Mouse (Mus musculus): Measurements from ENCODE around the gene B3gnt9.
A peak's percentile ranks its signal among the peaks of the same experiment; 100 is the strongest.

B3gnt9 gene

DNA sequence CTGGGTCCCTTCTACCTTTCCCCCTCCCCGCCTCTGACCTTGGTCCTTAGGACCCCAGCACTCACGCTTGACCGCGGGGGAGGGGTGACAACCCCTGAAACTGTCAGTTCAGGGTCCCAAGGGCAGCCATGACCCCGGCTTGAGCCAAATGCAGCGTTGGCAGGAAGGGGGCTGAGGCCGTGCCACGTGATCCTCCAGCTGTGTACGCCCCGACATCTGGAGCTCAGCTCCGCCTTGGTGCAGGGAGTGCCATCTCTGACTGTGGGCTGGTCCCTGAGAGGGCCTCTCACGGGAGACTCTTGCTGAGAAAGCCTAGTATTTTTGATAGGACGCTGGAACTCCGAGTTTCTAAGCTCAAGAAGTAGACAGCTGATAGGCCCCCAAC lies at the start of gene B3gnt9:
B3gnt9 (minus strand) TSS at position 188 of the 385 bp plus-strand sequence.
- peak in 1 of 2 experiments; percentile 21 for DNase-seq

DNA sequence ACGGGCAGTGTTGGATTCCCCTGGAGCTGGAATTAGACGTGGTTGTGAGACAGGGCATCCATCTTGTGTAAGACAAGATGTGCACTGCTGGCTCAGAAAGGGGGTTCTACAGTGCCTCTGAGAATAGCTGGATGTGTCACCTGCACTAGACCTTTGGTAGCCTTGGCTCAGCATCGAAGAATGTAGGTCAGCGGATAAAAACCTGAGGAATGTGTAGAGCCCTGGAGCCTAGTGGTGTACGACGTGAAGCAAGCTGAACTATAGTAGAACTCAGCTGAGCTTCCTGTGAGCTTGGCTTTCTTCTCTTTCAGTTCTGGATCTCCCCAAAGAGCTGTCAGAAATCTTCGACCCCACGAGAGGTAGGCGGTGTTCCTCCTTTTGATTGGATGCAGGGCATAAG lies 48.9 kb upstream of the B3gnt9 start:
- no peak for DNase-seq

DNA sequence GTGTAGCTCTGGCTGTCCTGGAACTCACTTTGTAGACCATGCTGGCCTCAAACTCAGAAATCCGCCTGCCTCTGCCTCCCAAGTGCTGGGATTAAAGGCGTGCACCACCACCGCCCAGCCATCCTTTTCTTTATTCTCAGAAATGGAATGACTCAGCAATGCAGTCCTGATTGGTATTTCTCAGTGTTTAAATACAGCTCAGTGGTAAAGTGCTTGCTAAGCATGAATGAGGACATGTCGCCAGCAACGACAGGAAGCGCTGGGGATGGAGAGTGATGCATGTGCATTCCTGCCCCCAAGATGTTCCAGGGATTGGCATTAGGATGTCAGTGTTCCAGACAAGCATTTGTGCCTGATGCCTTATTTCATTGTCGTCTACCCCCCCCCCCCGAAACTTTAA lies 48.4 kb upstream of the B3gnt9 start:
- DNase-seq, result no peak

DNA sequence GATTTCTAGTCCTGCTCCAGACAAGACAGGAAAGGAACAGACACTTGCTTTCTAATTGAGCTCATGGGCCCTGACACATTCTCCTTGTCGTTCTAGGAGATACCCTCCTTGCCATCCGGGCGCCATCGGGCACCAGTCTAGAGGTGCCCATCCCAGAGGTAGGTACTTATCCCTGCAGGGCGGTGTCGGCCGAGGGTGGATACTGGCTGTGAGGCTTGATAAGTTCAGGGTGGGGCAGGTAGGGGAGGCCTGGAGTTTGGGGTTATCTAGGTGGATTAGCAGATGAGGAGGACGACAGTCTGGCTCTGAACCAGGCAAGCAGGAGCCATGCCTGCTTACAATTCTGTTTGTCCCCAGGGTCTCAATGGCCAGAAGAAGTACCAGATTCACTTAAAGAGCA lies 45.0 kb upstream of the B3gnt9 start:
- no peak for DNase-seq

DNA sequence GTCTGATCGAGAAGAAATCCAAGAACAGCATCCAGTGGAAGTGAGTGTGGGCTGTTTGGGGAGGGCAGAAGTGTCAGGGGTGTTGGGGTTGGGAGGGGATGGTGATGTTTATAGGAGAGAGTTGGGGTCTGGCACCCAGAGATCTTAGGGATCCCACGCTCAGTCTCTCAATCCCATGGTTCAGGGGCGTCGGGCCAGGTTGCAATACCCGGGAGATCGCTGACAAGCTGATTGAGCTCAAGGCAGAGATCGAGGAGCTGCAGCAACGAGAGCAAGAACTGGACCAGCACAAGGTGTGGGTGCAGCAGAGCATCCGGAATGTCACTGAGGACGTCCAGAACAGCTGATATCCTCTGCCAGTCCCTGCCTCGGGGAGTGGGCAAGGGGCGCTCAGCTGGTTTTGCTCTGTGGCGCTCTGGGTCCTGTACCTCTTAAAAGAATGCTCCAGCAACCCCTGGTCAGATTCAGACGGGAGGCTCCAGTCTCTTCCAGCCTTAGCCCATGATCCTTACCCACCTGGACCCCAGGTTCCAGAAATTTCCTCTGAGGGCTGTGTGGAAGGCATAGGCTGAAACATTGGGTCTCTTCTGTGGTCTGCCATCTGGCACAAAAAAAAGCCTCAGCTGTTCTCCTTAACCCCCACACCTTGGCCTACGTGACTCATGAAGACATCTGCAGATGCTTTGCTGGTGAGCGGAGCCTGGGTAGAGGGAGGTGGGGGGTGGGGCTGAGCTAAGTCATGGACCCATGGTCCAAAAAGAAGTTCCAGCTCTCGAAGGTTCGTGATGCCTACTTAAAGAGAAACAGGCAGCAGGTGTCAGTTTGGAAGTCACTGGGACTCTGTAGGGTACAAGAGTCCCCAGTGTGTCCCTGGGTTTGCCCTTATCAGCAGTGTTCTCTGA lies 43.6 kb upstream of the B3gnt9 start:
- DNase-seq, result no peak

DNA sequence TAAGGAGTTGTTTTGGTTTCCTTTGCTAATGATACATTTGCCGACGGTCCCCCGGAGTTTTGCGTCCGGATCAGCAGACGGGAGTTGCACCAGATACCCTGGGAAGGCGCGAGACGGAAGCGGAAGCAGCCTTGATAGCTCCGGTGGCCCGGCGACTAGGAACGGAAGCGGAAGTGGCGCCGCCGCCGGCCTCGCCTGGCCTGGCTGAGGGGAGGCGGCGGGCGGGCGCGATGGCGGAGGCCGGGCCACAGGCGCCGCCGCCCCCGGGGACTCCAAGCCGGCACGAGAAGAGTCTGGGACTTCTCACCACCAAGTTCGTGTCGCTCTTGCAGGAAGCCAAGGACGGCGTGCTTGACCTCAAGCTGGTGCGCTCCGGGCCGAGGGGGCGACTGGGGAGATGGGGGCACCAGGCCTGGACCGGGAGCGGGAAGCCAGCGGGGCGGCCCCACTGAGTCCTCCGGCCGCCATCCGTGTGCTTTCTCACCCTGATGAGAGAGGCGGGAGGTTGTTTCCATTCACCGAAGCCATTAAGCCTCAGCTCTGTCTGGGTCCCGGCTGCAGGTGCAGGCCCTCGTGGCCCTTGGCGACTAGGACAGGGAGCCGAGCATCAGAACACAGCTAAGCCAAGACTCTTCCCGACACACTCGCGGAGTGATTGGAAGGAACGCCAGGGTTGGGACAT lies 42.7 kb upstream of the B3gnt9 start, which contains the start of gene E2f4:
E2f4 (plus strand) TSS at position 153 of the 682 bp plus-strand sequence.
- peak; percentile 93 to 95 for DNase-seq

DNA sequence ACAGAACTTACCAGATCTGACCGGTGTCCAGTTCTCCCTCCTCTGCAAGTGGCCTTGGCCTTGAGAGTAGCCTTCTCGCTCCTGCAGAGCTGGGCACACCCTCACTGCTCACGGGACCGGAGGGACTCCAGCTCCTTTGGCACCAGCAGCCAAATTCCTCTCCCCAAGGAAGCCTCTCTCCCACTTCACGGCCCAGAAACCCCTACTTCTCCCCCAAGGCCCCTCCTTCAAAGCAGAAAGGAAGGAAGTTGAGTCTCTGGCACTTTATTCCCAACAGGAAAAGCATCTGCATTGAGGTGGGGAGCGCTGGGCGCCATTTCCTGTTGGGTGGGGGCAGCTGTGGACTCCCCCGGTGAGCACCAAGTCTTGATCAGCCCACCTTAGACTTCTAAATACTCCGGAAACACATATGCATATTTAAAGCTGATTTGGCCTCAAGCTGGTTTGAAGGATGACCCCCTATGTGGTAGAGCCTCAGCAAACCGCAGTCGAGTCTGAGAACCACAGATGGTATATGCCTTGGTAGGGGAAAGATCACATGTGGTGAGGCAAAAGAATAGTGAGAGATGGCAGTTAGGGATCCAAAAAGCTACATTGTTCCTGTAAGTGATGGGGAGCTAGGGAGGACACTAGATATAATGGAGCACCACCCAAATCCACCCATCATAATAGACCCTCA lies 41.1 kb upstream of the B3gnt9 start, which contains the start of gene Exoc3l:
Exoc3l (minus strand) TSS at position 207 of the 679 bp plus-strand sequence.
- DNase-seq, result no peak

DNA sequence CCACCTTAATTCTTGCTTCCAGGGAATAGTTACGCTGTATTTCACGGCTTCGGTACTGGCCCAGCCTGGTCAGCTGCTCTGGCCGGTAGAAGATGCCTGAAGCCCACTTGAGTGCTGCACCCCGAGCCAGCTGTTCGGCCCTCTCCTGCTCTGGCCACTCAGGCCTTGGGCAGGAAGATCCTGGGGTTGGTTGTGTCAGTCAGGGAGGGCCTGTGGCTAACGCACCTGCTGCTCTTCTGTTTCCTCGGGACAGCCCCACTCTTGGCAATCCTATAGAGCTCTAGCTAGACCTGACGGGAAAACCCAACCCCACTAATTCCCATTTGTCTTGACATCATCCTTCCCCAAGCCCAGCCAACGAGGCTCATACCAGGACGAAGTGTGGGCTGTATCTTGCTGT lies 40.3 kb upstream of the B3gnt9 start:
- DNase-seq, result no peak

DNA sequence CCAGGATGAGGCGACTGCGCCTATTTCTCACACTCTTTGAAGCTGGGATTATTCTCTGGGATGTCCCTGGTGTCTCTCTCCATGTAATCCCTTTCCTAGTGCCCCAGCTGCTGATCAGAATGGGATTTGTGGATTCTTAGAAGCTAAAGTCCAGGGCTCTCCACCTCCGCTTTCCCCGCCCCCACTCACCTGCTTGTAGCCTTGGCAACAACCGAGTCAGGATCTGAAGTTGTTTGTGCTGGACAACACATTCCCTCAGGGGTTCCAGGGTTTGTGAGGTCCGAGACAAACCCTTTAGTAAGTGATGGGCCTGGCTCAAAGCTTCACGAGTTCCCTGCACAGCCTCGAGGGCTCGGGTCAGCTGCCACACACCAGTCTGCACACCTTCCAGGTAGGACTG lies 39.8 kb upstream of the B3gnt9 start:
- DNase-seq, result peak in 1 of 2 experiments; percentile 13

DNA sequence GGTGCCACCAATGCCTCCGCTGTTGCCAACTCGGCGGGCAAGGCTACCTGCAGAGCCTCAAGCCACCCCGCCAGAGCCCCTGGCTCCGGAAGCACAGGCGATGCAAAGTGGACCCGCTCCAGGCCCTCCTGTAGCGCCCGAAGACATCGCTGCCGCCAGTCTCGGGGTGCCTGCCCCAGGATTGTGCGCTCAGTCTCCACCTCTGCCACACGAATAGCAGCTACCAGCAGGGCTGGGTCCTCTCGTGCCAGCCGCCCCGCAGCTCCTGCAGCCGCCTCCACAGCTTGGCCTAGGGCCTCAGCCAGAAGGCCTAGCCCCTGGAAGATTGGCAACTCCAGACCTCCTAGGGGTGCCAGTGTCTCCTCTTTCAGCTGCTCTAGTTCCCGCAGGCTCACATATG lies 38.5 kb upstream of the B3gnt9 start:
- DNase-seq, result peak; percentile 79 to 81

DNA sequence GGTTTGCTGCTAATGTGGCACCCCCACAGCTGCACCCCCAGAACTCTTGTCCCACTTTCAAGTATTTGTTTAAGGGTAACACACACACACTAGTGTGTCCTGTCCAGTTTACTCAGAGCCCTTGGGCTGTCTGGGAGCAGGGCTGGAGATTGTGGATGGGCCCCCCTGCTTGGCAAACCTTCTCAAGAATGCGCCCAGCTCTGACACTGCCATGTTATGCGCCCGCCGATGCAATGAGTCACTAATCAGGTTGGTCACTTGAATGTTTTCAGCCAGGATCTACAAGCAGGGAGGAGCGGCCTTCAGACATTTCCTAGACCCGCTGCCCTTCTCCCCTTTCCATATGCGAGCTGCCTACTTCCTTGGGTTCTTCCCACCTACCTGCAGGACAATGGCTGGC lies 37.5 kb upstream of the B3gnt9 start:
- peak; percentile 33 to 50 for DNase-seq

DNA sequence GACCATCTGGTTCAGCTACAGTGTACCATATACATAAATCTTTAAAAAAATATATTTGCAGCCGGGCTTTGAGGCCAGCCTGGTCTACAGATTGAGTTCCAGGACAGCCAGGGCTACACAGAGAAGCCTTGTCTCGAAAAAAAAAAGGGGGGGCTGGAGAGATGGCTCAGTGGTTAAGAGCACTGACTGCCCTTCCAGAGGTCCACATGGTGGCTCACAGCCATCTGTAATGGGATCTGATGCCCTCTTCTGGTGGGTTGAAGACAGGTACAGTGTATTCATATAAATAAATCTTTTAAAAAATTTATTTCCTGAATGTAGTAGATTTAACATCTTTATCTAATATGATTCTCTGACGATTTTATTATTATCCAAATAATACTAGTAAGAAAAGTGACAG lies 36.8 kb upstream of the B3gnt9 start:
- peak in 1 of 2 experiments; percentile 30 for DNase-seq

DNA sequence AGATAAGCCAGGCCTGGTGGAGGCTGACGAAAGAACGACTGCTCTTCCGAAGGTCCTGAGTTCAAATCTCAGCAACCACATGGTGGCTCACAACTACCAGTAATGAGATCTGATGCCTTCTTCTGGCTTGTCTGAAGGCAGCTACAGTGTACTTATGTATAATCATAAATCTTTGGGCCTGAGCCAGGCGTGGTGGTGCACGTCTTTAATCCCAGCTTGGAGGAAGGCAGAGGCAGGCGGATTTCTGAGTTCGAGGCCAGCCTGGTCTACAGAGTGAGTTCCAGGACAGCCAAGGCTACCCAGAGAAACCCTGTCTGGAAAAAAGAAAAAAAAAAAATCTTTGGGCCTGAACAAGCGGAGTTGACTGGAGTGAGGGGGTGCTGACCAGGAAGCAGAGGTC lies 36.4 kb upstream of the B3gnt9 start:
- DNase-seq, result peak; percentile 23 to 43

DNA sequence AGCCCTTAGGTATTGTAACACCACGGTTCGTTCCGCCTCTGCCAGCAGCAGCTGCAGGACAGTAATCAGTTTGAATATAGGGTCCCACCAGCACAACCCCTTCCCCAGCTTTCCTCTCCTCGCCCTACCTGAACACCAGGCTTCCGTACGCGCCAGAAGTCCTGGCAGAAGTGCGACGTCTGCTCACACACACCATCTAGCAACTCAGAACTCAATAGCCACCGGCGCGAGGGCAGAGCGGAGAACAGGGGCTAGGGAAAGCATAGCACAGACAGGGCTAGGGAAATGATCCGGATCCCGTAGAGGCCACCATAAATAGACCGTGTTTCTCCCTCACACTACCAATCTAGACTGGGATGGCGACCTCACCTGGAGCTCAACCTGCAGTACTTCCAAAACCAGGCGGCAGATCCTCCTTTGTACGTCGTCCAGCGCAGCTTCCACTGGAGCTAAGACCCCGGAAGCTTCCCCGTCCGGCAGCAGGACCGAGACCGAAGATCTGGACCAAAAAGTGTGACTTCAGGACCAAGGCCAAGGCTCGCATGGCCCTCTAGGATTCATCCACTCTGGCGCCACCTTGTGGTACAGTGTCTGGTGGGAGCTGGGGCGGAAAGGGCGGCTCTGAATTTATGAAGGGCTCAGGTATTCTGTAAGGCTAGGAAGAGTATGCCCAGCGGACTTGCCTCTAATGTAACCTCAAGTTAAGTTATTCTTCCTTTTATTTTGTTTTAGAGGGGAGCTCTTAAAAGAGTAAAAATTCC lies 35.8 kb upstream of the B3gnt9 start:
- DNase-seq, result peak; percentile 92

DNA sequence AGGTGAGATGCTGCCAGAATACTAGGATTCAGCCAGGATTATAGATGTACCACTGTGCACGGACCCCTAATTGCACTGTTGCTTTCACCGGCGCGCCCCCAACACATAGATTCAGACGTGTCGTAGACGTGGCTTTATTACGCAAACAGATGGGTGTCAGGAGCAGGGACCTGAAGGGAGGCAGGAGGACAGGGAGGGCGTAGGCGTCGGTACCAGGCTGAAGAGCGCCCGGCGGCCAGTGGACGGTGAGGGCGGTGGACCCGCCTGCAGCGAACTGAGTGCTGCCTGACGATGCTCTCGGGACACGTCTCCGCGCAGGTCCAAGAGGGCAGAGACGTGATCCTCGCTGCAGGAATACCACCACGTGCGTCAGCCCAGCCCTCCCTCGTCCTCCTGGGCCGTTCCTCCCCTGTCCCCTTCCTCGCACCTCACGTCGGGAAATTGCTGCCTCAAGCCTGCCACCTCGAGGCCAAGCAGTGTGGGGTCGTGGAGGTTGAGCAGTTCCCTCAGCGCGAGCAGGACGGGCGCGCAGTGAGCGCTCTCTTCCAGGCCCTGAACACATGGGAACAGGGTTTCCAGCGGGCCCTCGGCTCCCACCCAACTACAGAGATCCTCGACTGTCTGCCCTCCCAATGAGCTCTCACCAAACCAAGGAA lies 35.0 kb upstream of the B3gnt9 start, which contains the start of gene 4931428F04Rik:
4931428F04Rik (minus strand) TSS at position 60 of the 656 bp plus-strand sequence.
- peak; percentile 70 to 75 for DNase-seq

DNA sequence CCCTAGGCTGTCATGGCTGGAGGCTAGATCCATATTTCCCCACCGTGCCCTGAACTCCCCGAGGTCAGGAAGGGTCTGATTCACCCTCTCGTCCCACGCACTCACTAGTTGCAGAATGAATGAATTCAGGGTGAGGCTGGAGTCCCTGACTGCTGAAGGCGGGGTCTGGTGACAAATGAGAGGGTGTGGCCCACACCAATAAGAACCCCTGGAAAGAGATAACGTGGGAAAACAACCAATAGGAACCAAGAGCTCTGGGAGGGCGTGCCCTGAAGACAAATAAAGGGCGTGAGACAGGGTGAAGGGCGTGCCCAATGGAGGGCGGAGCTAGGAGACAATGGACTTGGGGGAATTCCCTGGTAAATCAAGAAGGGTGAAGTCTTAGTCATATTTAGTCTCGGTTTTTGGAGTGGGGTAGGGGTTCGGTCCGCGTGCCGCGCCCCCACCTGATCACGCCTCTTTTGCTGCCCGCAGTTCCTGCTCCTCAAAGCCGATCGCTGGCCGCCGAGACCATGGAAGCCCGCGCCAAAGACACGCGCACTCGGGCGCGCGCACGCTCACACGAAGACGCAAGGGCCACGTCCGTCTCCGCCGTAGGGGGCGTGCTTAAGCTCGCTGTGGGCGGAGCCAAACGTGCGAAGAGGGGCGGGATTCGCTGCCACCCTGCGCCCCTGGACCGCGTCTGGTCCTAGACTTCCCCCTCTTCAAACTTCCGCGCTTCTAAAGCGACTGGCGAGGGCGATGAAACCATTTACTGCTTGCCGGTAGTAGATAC lies 34.2 kb upstream of the B3gnt9 start:
- DNase-seq, result peak; percentile 95 to 98

DNA sequence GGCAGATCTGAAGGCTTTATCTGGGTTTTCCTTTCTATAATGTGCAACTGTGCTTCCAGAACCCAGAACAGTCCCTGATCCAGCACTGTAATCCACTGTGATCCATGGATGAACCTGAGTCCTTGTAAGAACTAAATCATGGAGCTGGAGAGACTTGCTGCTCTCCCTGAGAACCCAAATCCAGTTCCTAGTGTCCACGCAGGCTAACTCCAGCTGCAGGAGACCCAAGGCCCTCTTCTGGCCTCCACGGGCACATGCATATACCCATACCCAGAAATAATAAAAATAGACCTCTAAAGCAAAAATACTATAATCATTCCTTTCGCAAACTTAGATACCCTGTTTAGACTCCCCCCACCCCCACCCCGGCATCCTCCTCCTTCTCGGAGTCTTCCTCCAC lies 33.3 kb upstream of the B3gnt9 start:
- no peak for DNase-seq

DNA sequence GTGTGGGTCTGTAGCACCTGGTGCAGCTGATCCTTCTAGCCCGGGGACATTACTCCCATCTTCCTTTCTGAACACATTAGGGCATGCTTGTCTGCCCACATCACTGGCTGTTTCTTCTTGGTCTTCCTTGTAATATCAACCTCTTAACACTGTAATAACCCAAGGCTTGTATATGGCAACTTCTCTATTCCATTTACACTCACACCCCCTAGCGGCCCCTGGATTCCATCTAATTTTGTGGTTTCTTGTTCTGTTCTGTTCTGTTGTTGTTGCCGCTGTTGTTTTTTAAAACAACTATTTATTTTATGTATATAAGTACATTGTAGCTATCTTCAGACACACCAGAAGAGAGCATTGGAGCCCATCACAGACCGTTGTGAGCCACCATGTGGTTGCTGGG lies 32.0 kb upstream of the B3gnt9 start:
- DNase-seq, result no peak

DNA sequence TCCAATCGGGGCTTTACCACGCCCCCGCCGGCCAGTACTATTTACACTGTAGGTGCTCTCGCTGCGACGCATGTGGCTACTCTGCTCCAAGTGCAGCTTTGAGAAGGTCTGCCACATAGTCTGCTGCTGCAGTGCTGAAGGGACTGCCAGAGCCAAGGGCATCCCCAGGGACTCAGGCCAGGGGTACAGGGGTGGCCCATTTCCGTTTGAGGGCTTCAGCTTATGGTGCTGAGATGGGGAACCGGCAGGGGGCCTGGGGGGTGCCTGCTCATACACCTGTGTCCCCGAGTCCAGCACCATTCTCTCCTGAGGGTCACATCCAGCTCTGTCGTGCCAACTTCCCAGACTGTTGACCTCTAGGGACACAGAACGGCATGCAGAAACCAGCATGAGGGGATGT lies 30.6 kb upstream of the B3gnt9 start:
- no peak for DNase-seq

DNA sequence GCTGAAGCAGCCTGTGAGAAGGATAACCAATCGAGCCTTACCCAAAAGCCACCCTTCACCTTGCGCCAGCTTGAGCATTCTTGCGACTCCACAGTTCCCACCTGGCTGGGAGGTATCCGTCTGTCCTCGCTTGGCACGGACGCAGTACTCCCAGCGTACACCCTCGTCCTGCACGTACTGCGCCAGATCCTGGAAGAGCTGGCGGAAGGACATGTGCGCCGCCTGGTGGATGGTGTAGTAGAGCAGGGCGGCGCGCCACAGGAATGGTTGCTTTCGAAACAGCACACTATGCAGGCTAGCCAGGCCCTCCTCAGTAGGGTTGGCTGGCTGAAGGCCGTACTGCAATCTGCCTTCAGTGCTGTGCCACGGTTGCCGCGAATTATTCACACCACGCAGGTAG lies 28.1 kb upstream of the B3gnt9 start:
- DNase-seq, result peak; percentile 60 to 73

DNA sequence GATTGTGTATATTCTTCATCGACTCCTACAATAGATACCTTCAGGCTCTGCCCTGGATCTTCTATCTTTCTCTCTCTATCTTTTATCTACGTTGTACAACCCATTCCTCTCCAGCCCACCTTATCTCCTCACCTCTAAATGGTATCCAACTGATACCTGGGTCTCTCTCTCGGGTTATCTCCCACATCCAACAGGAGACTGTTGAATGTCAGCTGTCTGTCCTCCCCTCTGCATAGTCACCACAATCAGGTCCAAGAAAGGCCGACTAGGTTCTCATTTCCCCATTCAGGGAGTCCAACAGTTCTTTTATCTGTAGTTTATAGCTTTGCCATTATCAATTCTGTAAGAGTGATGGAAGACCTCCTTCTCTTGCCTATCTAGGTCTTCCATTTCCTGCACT lies 27.3 kb upstream of the B3gnt9 start:
- DNase-seq, result no peak

Data from cerebellum, adult 18-20 months (tissue).